Mouse (Mus musculus): ENCODE results near the gene Keg1.

Keg1 gene

DNA sequence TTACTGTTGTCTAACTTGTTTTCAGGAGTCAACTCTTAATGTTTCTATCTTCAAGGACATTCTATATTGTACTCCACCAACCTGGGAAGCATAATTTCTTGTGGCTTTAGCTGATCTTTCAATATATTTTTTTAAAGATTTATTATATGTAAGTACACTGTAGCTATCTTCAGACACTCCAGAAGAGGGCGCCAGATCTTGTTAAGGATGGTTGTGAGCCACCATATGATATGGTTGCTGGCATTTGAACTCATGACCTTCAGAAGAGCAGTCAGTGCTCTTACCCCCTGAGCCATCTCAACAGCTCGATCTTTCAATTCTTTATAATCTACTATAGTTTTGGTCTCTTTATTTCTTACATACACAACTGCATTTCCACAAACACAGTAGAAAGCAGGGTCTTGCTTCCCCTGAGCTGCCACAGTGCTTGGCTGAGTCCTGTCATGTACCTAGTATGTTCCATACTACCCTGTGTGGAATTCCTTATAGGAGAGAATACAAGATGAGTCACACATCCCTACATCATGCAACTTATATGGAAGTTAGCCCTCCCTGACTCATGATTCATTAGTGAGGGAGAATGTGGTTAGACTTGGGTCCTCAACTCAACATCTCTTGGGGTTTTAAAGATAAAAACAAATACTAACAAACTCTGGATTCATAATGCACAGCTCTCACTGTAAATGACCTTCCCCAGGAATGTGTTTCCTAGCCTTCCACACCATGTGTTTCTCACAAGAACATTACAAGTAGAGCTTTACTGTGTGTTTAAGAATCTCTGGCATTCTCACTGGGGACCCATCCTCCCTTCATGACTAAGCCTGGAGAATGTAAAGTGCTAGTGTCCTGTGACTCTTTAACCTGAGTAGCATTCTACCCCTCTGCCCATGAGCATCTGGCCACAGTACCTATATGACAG lies 66.9 kb downstream of the Keg1 start:
- DNase-seq (ENCODE audit: low spot score), result no peak

DNA sequence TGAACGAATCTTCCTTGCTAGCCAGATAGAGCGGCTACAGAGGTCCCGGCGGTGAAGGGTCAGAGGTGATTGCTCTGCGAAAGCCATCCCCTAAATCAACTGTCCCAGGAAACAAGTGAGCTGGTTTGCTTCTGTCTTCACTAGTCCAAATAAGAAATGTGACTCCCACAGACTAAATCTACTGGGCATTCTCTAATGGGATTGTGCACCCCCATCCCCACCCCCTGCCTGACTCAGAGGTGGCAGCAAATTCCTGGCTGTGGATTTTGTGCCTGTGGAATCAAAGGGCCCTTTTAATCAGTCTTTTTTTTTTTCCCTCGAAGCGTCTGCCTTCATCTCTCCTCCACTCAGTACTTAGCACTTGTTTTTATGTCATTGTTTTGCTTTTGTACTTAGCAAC lies 69.7 kb downstream of the Keg1 start, which contains the start of gene Cntf:
Gene Cntf, minus strand, starts transcription at position 325 of the 400 bp plus-strand sequence.
- DNase-seq (ENCODE audit: low spot score), result no peak

All from ovary, adult 18-20 months (tissue).